9 mouse cellular contexts compared by ENCODE assay signal in genomic region chr2:102589977-102590376, GRCm38 (mm10). TPM values are rescaled to one million over a fixed set of nuclear protein-coding genes. Genes with fewer than 3 reads are reported as not detected.
DNase-seq lines count a peak whose midpoint lies in the region; ATAC-seq and TF ChIP-seq lines count a peak whose summit lies in the region.
"Had no signal": no experiment of that assay in that cellular context is flagged by ENCODE, and none has a peak within 500 bp of the region (broad histone marks: within the 10 kb centered on the region; RNA-seq: fewer than 3 reads in every experiment).

No protein-coding gene starts in this region.

- no peaks in the 10 kb centered on the region for H3K27me3 ChIP-seq in liver, adult 2 months (ENCODE audit: control insufficient read depth, insufficient read depth, low read length)
- no peaks in the 10 kb centered on the region for H3K27me3 ChIP-seq in liver, embryonic 11.5 days (replicated peaks; ENCODE audit: control insufficient read depth, insufficient read depth, low read length)
- H3K27me3 ChIP-seq in forebrain, embryonic 11.5 days (ENCODE audit: control insufficient read depth, insufficient read depth, low read length): no peaks in the 10 kb centered on the region
- H3K27me3 ChIP-seq in kidney, postnatal 0 days (ENCODE audit: insufficient read depth, low read length): no peaks in the 10 kb centered on the region
- H3K27me3 ChIP-seq in midbrain, embryonic 10.5 days (ENCODE audit: low read depth, poor library complexity, severe bottlenecking): no peaks in the 10 kb centered on the region
- H3K27me3 ChIP-seq: liver, embryonic 15.5 days had no signal

- no peak overlapping the region for H3K9ac ChIP-seq in liver, adult 2 months (ENCODE audit: low read depth, low read length)
- no peak overlapping the region for H3K9ac ChIP-seq in liver, embryonic 11.5 days (ENCODE audit: low read depth, low read length)
- H3K9ac ChIP-seq in forebrain, embryonic 11.5 days (ENCODE audit: low read length): no peak overlapping the region
- no peak overlapping the region for H3K9ac ChIP-seq in kidney, postnatal 0 days (ENCODE audit: low read depth, low read length)
- H3K9ac ChIP-seq: liver, embryonic 15.5 days had no signal

- no peak for TF ChIP-seq POLR2A in liver, adult 2 months (IDR thresholded peaks at IDR 0.05; ENCODE audit: extremely low read depth, insufficient read depth, low read length)

- ATAC-seq in liver, embryonic 11.5 days (replicated peaks; ENCODE audit: low FRiP score): no peak
- 0 out of 2 replicates have a peak, but pooled peaks have one; percentile 58 for ATAC-seq in forebrain, embryonic 11.5 days (replicated peaks; ENCODE audit: low FRiP score)
- ATAC-seq in kidney, postnatal 0 days (replicated peaks; ENCODE audit: low FRiP score, low read depth): no peak

- H3K27ac ChIP-seq in liver, adult 2 months (replicated peaks; ENCODE audit: insufficient read depth, low read depth, low read length): no peak overlapping the region
- no peak overlapping the region for H3K27ac ChIP-seq in liver, embryonic 11.5 days (ENCODE audit: low read depth, low read length)
- no peak overlapping the region for H3K27ac ChIP-seq in forebrain, embryonic 11.5 days (ENCODE audit: low read depth, low read length)
- no peak overlapping the region for H3K27ac ChIP-seq in kidney, postnatal 0 days
- no peak overlapping the region for H3K27ac ChIP-seq in midbrain, embryonic 10.5 days (replicated peaks)
- H3K27ac ChIP-seq: liver, embryonic 15.5 days had no signal

- H3K4me2 ChIP-seq in liver, embryonic 11.5 days: no peak overlapping the region
- H3K4me2 ChIP-seq in forebrain, embryonic 11.5 days (ENCODE audit: low read depth, low read length, severe bottlenecking): no peak overlapping the region
- H3K4me2 ChIP-seq in kidney, postnatal 0 days (ENCODE audit: low read length): no peak overlapping the region
- H3K4me2 ChIP-seq: liver, embryonic 15.5 days had no signal

- peak; percentile 14 for DNase-seq in liver, adult 2 months (ENCODE audit: extremely low read depth, low read depth, low spot score)
- DNase-seq in liver, embryonic 11.5 days (ENCODE audit: low spot score): no peak
- peak; percentile 71 for DNase-seq in brain, adult 2 months (ENCODE audit: low read depth, low spot score)
- peak; percentile 60 for DNase-seq in forebrain, embryonic 11.5 days (ENCODE audit: low spot score)
- peak; percentile 86 for DNase-seq in kidney, postnatal 0 days (ENCODE audit: low spot score)
- peak; percentile 42 for DNase-seq in midbrain, embryonic 10.5 days (ENCODE audit: low spot score)
- DNase-seq in thymus, postnatal 14 days: peak; percentile 11
- no peak for DNase-seq in spleen, adult 18-20 months

- H3K79me2 ChIP-seq in liver, adult 2 months (ENCODE audit: control insufficient read depth, insufficient read depth, low read length): no peaks in the 10 kb centered on the region

- H3K9me3 ChIP-seq in liver, embryonic 11.5 days (ENCODE audit: control insufficient read depth, low read length): no peaks in the 10 kb centered on the region
- no peaks in the 10 kb centered on the region for H3K9me3 ChIP-seq in forebrain, embryonic 11.5 days (ENCODE audit: control insufficient read depth, low read length)
- H3K9me3 ChIP-seq in kidney, postnatal 0 days (replicated peaks; ENCODE audit: low read length): no peaks in the 10 kb centered on the region
- H3K9me3 ChIP-seq in midbrain, embryonic 10.5 days (replicated peaks): no peaks in the 10 kb centered on the region
- H3K9me3 ChIP-seq: liver, embryonic 15.5 days had no signal

- 43% methylated on average over 2 of the region's 2 CpGs for WGBS in liver, adult 2 months
- whole genome bisulfite sequencing in liver, embryonic 11.5 days: 36% methylated on average over 2 of the region's 2 CpGs
- 41% methylated on average over 2 of the region's 2 CpGs for WGBS in forebrain, embryonic 11.5 days
- 46% methylated on average over 2 of the region's 2 CpGs for whole genome bisulfite sequencing in kidney, postnatal 0 days
- WGBS in midbrain, embryonic 10.5 days: 40% methylated on average over 2 of the region's 2 CpGs

- no peaks in the 10 kb centered on the region for H3K36me3 ChIP-seq in liver, adult 2 months (ENCODE audit: control insufficient read depth, insufficient read depth, low read length)
- no peaks in the 10 kb centered on the region for H3K36me3 ChIP-seq in liver, embryonic 11.5 days (ENCODE audit: control insufficient read depth, insufficient read depth, low read length)
- no peaks in the 10 kb centered on the region for H3K36me3 ChIP-seq in forebrain, embryonic 11.5 days (ENCODE audit: control insufficient read depth, insufficient read depth, low read length)
- H3K36me3 ChIP-seq in kidney, postnatal 0 days (ENCODE audit: insufficient read depth, low read length): no peaks in the 10 kb centered on the region
- no peaks in the 10 kb centered on the region for H3K36me3 ChIP-seq in midbrain, embryonic 10.5 days
- H3K36me3 ChIP-seq: liver, embryonic 15.5 days had no signal

- H3K4me3 ChIP-seq in liver, adult 2 months (ENCODE audit: insufficient read depth, low read depth, low read length): no peak overlapping the region
- no peak overlapping the region for H3K4me3 ChIP-seq in liver, embryonic 11.5 days (ENCODE audit: low read depth, low read length)
- H3K4me3 ChIP-seq in forebrain, embryonic 11.5 days (ENCODE audit: low read depth, low read length): no peak overlapping the region
- no peak overlapping the region for H3K4me3 ChIP-seq in kidney, postnatal 0 days (replicated peaks; ENCODE audit: low read depth, low read length)
- H3K4me3 ChIP-seq in midbrain, embryonic 10.5 days: no peak overlapping the region
- H3K4me3 ChIP-seq: liver, embryonic 15.5 days had no signal

- H3K4me1 ChIP-seq in liver, adult 2 months (ENCODE audit: control insufficient read depth, insufficient read depth, low read length): no peaks in the 10 kb centered on the region
- no peaks in the 10 kb centered on the region for H3K4me1 ChIP-seq in liver, embryonic 11.5 days (replicated peaks; ENCODE audit: control insufficient read depth, insufficient read depth, low read length)
- H3K4me1 ChIP-seq in forebrain, embryonic 11.5 days (replicated peaks; ENCODE audit: control insufficient read depth, insufficient read depth, low read length): no peaks in the 10 kb centered on the region
- no peaks in the 10 kb centered on the region for H3K4me1 ChIP-seq in kidney, postnatal 0 days (replicated peaks; ENCODE audit: insufficient read depth, low read length)
- H3K4me1 ChIP-seq in midbrain, embryonic 10.5 days: peaks cover 9% of the 10 kb centered on the region
- H3K4me1 ChIP-seq: liver, embryonic 15.5 days had no signal

- peak; percentile 42; the same call in 1 of the 2 replicates for TF ChIP-seq CTCF in liver, adult 2 months (IDR thresholded peaks at IDR 0.05; ENCODE audit: low read depth, low read length)
- TF ChIP-seq CTCF in kidney, postnatal 0 days (IDR thresholded peaks at IDR 0.05; ENCODE audit: low read depth): peak; percentile 89

RNA-seq across cellular contexts. Expression of gene Pamr1, which starts 40.2 kb away (rescaled TPM):
- 3.3 and 3.4 TPM in 2 replicates for total RNA-seq in liver, adult 2 months (2014; rRNA removed)
- polyA plus RNA-seq in liver, adult 2 months (2012; rRNA removed): 1.6 and 2.6 TPM in 2 replicates
- polyA plus RNA-seq in liver, embryonic 11.5 days (2014; fragmentation: Nextera tagmentation; extraction: Ambion mirVana): 3.3 and 4.7 TPM in 2 replicates
- polyA plus RNA-seq in forebrain, embryonic 11.5 days (2014; fragmentation: Nextera tagmentation; extraction: Ambion mirVana): 0.57 and 0.76 TPM in 2 replicates
- polyA plus RNA-seq in kidney, postnatal 0 days (2015; fragmentation: Nextera tagmentation; extraction: Ambion mirVana): 28.7 and 28.9 TPM in 2 replicates
- 0.39 and 1.0 TPM in 2 replicates for polyA plus RNA-seq in midbrain, embryonic 10.5 days (2016; fragmentation: Nextera tagmentation; extraction: Ambion mirVana)

Comparison
In these comparisons a context has a peak if more than half of its experiments do, and no peak if none do; other contexts are left out.
1. DNase-seq: peak in liver, adult 2 months (single experiment), brain, adult 2 months (single experiment), forebrain, embryonic 11.5 days (single experiment), kidney, postnatal 0 days (single experiment), midbrain, embryonic 10.5 days (single experiment) and thymus, postnatal 14 days (single experiment); none in liver, embryonic 11.5 days (single experiment) and spleen, adult 18-20 months (0 of 2).